Mouse (Mus musculus): ENCODE data around the gene 4931406P16Rik. TPM values are rescaled to one million over a fixed set of nuclear protein-coding genes. Genes with fewer than 3 reads are reported as not detected.

The 4931406P16Rik gene
- polyA plus RNA-seq, 1 experiment from 2014 or later = 40.3 TPM

DNA sequence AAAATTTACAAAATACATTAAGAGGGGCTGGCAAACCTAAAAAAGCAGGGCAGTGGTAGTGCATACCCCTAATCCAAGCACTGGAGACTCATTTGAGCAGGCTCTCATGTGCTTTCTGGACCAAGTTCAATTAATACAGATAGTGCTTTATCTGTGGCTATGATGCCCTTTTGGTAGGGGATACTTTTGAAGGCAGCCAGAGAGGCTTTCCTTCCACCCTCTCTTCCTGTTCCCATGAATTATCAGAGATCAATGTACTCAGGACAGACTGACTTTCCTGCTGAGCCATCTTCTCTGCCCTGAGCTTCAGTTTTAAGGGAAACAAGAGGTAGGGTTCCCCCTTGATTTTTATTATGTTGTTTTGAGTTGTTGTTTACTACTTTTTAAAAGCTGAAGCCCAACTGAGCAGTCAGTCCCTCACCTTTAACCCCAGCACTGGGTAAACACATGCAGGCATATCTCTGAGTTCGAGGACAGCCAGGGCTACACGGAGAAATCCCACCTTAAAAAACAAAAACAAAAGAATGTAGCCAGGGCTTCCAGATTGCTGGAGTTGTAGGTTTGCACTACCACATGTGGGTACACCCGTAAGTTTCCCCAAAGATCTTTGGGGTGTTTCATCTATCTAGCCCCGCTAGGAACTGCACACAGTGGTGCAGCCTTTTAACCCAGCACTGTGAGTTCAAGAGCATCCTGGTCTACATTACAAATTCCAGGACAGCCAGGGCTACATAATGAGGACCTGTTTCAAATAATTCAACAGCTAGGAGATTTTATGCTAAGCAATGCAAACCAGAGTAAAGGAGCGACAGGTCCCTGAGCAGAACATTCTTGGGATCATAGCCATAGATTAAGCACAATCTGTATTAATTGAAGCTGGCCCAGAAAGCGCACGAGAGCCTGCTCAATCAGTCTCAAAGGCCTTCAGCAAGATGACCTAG, 80.3 kb downstream of the 4931406P16Rik start:
- no peak for ATAC-seq (ENCODE audit: low read depth)
- H3K36me3 ChIP-seq (ENCODE audit: control insufficient read depth, insufficient read depth, low read length) = peaks cover 23% of the 10 kb centered on the region
- no peaks in the 10 kb centered on the region for H3K9me3 ChIP-seq (ENCODE audit: control insufficient read depth, low read length)
- peak overlapping the region; percentile 96 for H3K27ac ChIP-seq (replicated peaks; ENCODE audit: low read depth, low read length)
- WGBS = 40% methylated on average over 7 of the region's 7 CpGs
- H3K27me3 ChIP-seq (replicated peaks; ENCODE audit: control insufficient read depth, insufficient read depth, low read length) = no peaks in the 10 kb centered on the region
- DNase-seq (ENCODE audit: low spot score) = no peak
- peak overlapping the region; percentile 76 for H3K4me2 ChIP-seq (ENCODE audit: low read depth, low read length)
- peaks cover 24% of the 10 kb centered on the region for H3K4me1 ChIP-seq (ENCODE audit: control insufficient read depth, insufficient read depth, low read length)
- H3K4me3 ChIP-seq (ENCODE audit: low read depth, low read length) = peak overlapping the region; percentile 50
- H3K9ac ChIP-seq (ENCODE audit: low read depth, low read length) = peak overlapping the region; percentile 68

DNA sequence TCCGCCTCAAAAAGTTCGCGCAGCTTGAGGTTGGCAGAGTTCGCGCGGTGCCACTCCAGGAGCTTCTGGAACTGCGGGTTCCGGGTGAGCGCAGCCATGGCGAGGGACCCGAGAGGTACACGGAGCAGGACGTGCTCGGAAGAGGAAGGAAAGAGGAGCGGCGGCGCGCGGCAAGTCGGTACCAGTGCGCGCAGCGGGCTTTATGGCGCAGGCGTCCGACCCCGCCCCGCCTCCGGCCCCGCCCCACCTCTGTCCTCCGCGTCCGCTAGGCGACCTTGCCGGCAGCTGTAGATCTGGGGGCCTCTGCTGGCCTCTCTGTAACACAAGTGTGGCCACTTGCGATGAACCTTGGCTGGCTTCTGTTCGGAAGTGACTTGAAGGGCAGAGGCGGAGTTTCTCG, 83.2 kb downstream of the 4931406P16Rik start, which contains the start of gene Gpi1:
Gpi1 (minus strand) TSS at position 221 of the 400 bp plus-strand sequence.
- peaks cover 35% of the 10 kb centered on the region for H3K36me3 ChIP-seq (ENCODE audit: control insufficient read depth, insufficient read depth, low read length)
- WGBS = 0% methylated on average over 6 of the region's 39 CpGs

DNA sequence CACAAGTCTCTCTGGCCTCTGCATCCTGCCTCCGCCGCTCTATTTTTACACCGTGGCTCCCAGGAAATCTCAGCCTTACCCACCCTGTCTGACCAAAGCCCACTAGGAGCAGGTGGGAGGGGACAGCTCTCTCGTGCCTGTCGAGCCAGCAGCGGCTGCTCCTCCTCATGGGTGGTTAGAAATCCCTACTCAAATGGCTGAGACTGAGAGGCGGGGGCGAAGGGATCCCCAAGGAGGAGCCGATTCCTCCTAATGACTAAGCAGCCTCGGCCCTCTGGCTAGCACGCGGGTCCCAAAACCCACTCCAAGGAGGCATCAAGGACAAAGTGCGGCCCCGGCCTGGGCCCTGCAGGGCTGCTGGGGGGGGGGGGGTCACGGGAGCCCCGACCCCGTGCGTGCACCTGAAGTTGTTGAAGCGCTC, 83.7 kb downstream of the 4931406P16Rik start:
- Histone ChIP-seq H3K27me3 (replicated peaks; ENCODE audit: control insufficient read depth, insufficient read depth, low read length) (no peaks in the 10 kb centered on the region), H3K4me1 (ENCODE audit: control insufficient read depth, insufficient read depth, low read length) (peaks cover 27% of the 10 kb centered on the region), H3K9me3 (ENCODE audit: control insufficient read depth, low read length) (no peaks in the 10 kb centered on the region), H3K4me3 (ENCODE audit: low read depth, low read length) (peak overlapping the region; percentile 69), H3K4me2 (ENCODE audit: low read depth, low read length) (peak overlapping the region; percentile 81), H3K9ac (ENCODE audit: low read depth, low read length) (peak overlapping the region; percentile 68), H3K27ac (replicated peaks; ENCODE audit: low read depth, low read length) (peak overlapping the region; percentile 83), H3K36me3 (ENCODE audit: control insufficient read depth, insufficient read depth, low read length) (peaks cover 40% of the 10 kb centered on the region)
- WGBS = 0% methylated on average over 14 of the region's 19 CpGs
- DNase-seq (ENCODE audit: low spot score) (peak; percentile 82), ATAC-seq (ENCODE audit: low read depth) (peak; percentile 11)

More for the DNA sequence above, 83.2 kb downstream of the 4931406P16Rik start, which contains the start of gene Gpi1:
- peaks cover 27% of the 10 kb centered on the region for H3K4me1 ChIP-seq (ENCODE audit: control insufficient read depth, insufficient read depth, low read length)
- H3K4me3 ChIP-seq (ENCODE audit: low read depth, low read length) = peak within 1 kb of the TSS; percentile 69
- peak; percentile 94 for DNase-seq (ENCODE audit: low spot score)
- H3K27ac ChIP-seq (replicated peaks; ENCODE audit: low read depth, low read length) = peak within 1 kb of the TSS; percentile 83
- peak within 1 kb of the TSS; percentile 68 for H3K9ac ChIP-seq (ENCODE audit: low read depth, low read length)
- H3K9me3 ChIP-seq (ENCODE audit: control insufficient read depth, low read length) = no peaks in the 10 kb centered on the region
- ATAC-seq (ENCODE audit: low read depth) = peak; percentile 72
- peak within 1 kb of the TSS; percentile 81 for H3K4me2 ChIP-seq (ENCODE audit: low read depth, low read length)
- no peaks in the 10 kb centered on the region for H3K27me3 ChIP-seq (replicated peaks; ENCODE audit: control insufficient read depth, insufficient read depth, low read length)

DNA sequence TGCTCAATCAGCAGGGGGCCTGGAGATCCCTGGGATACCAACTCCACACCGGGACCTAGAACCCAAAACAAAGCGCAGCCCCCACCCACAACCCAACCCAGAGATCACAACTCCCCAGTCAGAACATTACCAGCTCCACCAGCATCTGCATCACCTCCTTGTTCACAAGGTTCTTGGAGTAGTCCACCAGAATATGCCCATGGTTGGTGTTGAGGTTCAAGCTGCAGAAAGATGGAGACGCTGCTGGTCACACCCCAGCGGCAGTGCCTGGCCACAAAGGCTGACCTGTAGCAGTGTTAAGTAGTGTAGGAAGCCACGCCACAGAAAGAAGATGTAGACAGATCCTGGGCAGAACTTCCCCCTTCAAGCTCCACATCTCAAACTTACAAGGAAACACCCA, 84.2 kb downstream of the 4931406P16Rik start:
- 18% methylated on average over 5 of the region's 5 CpGs for WGBS
- H3K27me3 ChIP-seq (replicated peaks; ENCODE audit: control insufficient read depth, insufficient read depth, low read length) = no peaks in the 10 kb centered on the region
- peak overlapping the region; percentile 68 for H3K9ac ChIP-seq (ENCODE audit: low read depth, low read length)
- H3K27ac ChIP-seq (replicated peaks; ENCODE audit: low read depth, low read length) = peak overlapping the region; percentile 83; the same call in 1 of the 2 replicates
- peaks cover 44% of the 10 kb centered on the region for H3K36me3 ChIP-seq (ENCODE audit: control insufficient read depth, insufficient read depth, low read length)
- peak overlapping the region; percentile 81 for H3K4me2 ChIP-seq (ENCODE audit: low read depth, low read length)
- no peak for DNase-seq (ENCODE audit: low spot score)
- no peaks in the 10 kb centered on the region for H3K9me3 ChIP-seq (ENCODE audit: control insufficient read depth, low read length)
- H3K4me3 ChIP-seq (ENCODE audit: low read depth, low read length) = peak overlapping the region; percentile 69
- peaks cover 27% of the 10 kb centered on the region for H3K4me1 ChIP-seq (ENCODE audit: control insufficient read depth, insufficient read depth, low read length)
- no peak for ATAC-seq (ENCODE audit: low read depth)

DNA sequence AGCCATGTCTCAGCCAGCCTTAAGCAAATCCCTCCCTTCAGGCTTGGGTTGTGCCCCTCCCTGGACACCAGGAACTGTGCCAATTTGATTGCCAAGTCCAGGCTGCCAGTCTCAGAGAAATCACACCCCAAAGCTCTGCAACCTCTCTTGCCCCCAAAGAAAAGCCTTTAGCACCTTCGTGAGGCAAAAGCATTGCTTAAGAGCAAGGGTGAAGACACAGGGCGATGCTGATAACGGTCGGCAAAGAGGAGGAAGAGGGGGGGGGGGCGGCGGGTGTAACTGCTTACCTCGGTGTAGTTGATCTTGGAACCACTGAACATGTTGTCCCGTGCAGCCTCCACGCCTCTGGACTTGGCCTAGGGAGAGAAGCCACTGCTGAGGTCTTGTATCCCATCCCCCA, 84.7 kb downstream of the 4931406P16Rik start:
- Histone ChIP-seq H3K4me1 (ENCODE audit: control insufficient read depth, insufficient read depth, low read length) (peaks cover 27% of the 10 kb centered on the region), H3K27me3 (replicated peaks; ENCODE audit: control insufficient read depth, insufficient read depth, low read length) (no peaks in the 10 kb centered on the region), H3K36me3 (ENCODE audit: control insufficient read depth, insufficient read depth, low read length) (peaks cover 49% of the 10 kb centered on the region), H3K9me3 (ENCODE audit: control insufficient read depth, low read length) (no peaks in the 10 kb centered on the region), H3K27ac (replicated peaks; ENCODE audit: low read depth, low read length) (no peak overlapping the region), H3K4me2 (ENCODE audit: low read depth, low read length) (peak overlapping the region; percentile 81), H3K4me3 (ENCODE audit: low read depth, low read length) (peak overlapping the region; percentile 69), H3K9ac (ENCODE audit: low read depth, low read length) (no peak overlapping the region; the same call in 1 of the 2 replicates)
- 57% methylated on average over 5 of the region's 9 CpGs for WGBS
- no peak for DNase-seq (ENCODE audit: low spot score)
- ATAC-seq (ENCODE audit: low read depth) = no peak

DNA sequence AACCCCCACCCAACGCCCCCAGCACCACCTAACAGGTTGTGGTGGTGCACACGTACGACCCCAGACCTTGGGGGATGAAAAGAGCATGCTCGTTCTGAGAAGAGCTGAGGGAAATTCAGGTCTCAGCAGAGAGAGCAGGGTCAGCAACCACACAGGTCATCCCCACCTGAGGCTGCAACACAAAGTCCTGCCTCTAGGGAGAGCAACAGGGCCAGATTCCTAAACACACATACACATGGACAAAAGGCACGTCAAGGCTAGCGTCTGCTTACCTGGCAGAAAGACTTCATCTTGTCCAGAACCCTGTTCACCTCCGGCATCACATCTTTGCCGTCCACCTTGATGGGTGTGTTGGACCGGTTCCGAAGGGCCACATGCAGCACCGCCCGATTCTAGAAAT, 86.5 kb downstream of the 4931406P16Rik start:
- peaks cover 67% of the 10 kb centered on the region for H3K36me3 ChIP-seq (ENCODE audit: control insufficient read depth, insufficient read depth, low read length)

DNA sequence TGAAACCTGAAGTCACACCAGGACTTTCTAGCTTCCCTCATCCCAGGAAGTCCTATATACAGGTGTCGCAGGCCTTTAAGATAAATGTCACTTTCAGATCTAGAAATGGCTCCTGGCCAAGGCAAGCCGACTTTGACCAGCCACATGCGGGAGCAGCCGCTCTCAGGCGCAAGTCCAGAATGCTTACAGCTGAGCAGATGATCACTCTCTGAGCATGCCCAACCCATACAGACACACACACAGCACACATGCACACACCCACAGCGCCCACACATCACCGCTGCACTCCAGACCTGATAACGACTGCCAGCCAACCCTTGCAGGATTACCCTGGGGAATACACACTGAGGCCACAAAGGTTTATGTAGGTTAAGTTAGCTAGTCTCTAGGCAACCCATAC, 87.3 kb downstream of the 4931406P16Rik start:
- no peak for DNase-seq (ENCODE audit: low spot score)
- WGBS = 77% methylated on average over 7 of the region's 8 CpGs
- Histone ChIP-seq H3K36me3 (ENCODE audit: control insufficient read depth, insufficient read depth, low read length) (peaks cover 75% of the 10 kb centered on the region), H3K27ac (replicated peaks; ENCODE audit: low read depth, low read length) (no peak overlapping the region), H3K4me2 (ENCODE audit: low read depth, low read length) (no peak overlapping the region), H3K9me3 (ENCODE audit: control insufficient read depth, low read length) (0 out of 2 replicates have a peak, but pooled peaks cover 2% of the 10 kb centered on the region), H3K9ac (ENCODE audit: low read depth, low read length) (no peak overlapping the region), H3K4me3 (ENCODE audit: low read depth, low read length) (no peak overlapping the region), H3K27me3 (replicated peaks; ENCODE audit: control insufficient read depth, insufficient read depth, low read length) (no peaks in the 10 kb centered on the region), H3K4me1 (ENCODE audit: control insufficient read depth, insufficient read depth, low read length) (peaks cover 20% of the 10 kb centered on the region)
- no peak for ATAC-seq (ENCODE audit: low read depth)

More for the DNA sequence above, 86.5 kb downstream of the 4931406P16Rik start:
- Histone ChIP-seq H3K4me1 (ENCODE audit: control insufficient read depth, insufficient read depth, low read length) (peaks cover 20% of the 10 kb centered on the region), H3K4me2 (ENCODE audit: low read depth, low read length) (no peak overlapping the region), H3K27me3 (replicated peaks; ENCODE audit: control insufficient read depth, insufficient read depth, low read length) (no peaks in the 10 kb centered on the region), H3K27ac (replicated peaks; ENCODE audit: low read depth, low read length) (no peak overlapping the region), H3K9ac (ENCODE audit: low read depth, low read length) (no peak overlapping the region), H3K9me3 (ENCODE audit: control insufficient read depth, low read length) (0 out of 2 replicates have a peak, but pooled peaks cover 2% of the 10 kb centered on the region), H3K4me3 (ENCODE audit: low read depth, low read length) (no peak overlapping the region)
- DNase-seq (ENCODE audit: low spot score) (no peak), ATAC-seq (ENCODE audit: low read depth) (no peak)
- WGBS = 88% methylated on average over 12 of the region's 12 CpGs

DNA sequence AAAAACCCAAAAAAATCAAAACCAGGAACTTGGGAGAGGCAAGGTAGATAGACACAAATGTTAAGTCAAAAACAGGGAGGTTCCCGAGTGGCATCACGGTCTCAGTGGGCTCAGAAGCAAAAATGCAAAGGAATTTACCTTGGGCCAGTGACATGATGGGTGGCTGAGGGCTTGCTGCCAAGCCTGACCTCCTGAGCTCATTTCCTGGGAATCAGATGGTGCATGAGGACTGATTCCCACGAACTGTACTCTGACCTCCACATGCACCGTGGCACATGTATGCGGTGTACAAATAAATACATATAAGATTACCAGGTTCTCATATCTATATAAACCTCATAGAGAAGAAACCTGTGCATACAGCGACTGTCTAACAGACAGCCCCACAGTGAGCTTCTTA, 89.0 kb downstream of the 4931406P16Rik start:
- Histone ChIP-seq H3K4me2 (ENCODE audit: low read depth, low read length) (no peak overlapping the region), H3K36me3 (ENCODE audit: control insufficient read depth, insufficient read depth, low read length) (peaks cover 93% of the 10 kb centered on the region), H3K9me3 (ENCODE audit: control insufficient read depth, low read length) (0 out of 2 replicates have a peak, but pooled peaks cover 2% of the 10 kb centered on the region), H3K4me1 (ENCODE audit: control insufficient read depth, insufficient read depth, low read length) (peaks cover 15% of the 10 kb centered on the region), H3K4me3 (ENCODE audit: low read depth, low read length) (no peak overlapping the region), H3K9ac (ENCODE audit: low read depth, low read length) (no peak overlapping the region), H3K27me3 (replicated peaks; ENCODE audit: control insufficient read depth, insufficient read depth, low read length) (no peaks in the 10 kb centered on the region), H3K27ac (replicated peaks; ENCODE audit: low read depth, low read length) (no peak overlapping the region)
- no peak for DNase-seq (ENCODE audit: low spot score)
- ATAC-seq (ENCODE audit: low read depth) = no peak
- WGBS = 94% methylated on average over 6 of the region's 6 CpGs
